Mouse (Mus musculus) megakaryocyte, embryonic 14.5 days (primary cell): ENCODE data around the gene Mgat1.

Experiments used
- FLI1 ChIP-seq: IDR thresholded peaks from 2 replicates; pipeline ENCODE4 v1.6.1; 2012; ENCODE audit warnings: low read length, inconsistent platforms, mixed read lengths
- GATA1 ChIP-seq: IDR thresholded peaks from 3 replicates; pipeline ENCODE4 v1.6.1; 2012; ENCODE audit warnings: mixed read lengths, low read length, inconsistent platforms, borderline replicate concordance

- TF ChIP-seq GATA1 (no peak), FLI1 (no peak)
These were observed 2.5 kb downstream of the Mgat1 start for GRCm38 (mm10) chr11:49246523-49246922.
